Mouse (Mus musculus): ENCODE measurements around the gene Atxn2l. TPM values are rescaled to one million over a fixed set of nuclear protein-coding genes. Genes with fewer than 3 reads are reported as not detected.
A peak's percentile ranks its signal among the peaks of the same experiment; 100 is the strongest.

The Atxn2l gene
- total RNA-seq (2021), result 100 to 1,000 TPM; 116 to 121 TPM
- long read RNA-seq, partial matches to known transcripts, result 52 of 86 reads
- long read RNA-seq, other reads (novel, unspliced or antisense), result 34 of 86 reads

- peak; percentile 98 to 99 for DNase-seq (ENCODE audit: low spot score in 2 of 2)
These were observed at the start of gene Atxn2l for GRCm38 (mm10) chr7:126503273-126503878. TSS of gene Atxn2l (minus strand) at chr7:126503437.

DNA sequence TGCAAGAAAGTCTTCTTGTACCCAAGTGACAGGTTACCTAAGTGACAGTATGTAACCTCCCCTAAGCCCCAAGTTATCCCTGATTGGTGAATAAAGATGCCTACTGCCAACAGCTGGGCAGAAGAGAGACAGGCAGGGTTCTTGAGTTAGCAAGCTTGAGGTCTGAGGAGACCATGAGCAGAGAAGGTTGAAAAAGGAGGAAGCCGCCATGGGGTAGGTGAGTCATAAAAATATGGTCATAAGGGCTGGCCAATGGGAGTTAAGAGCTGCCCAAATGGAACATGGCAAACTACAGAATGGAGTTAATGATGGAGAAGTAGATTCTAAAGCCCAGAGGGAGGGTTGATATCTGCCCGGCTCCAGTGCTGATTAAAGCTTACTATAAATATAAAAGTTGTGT lies 42.4 kb upstream of the Atxn2l start:
- no peak for DNase-seq (ENCODE audit: low spot score in 2 of 2)

- DNase-seq (ENCODE audit: low spot score in 2 of 2), result no peak
These were observed 38.4 kb upstream of the Atxn2l start for GRCm38 (mm10) chr7:126541661-126542060.

GRCm38 (mm10) chr7:126537820-126538585 lies 34.8 kb upstream of the Atxn2l start:
- DNase-seq (ENCODE audit: low spot score in 2 of 2), result peak in 1 of 2 experiments; percentile 57

- DNase-seq (ENCODE audit: low spot score in 2 of 2), result no peak
These were observed 33.2 kb upstream of the Atxn2l start for GRCm38 (mm10) chr7:126536466-126536865.

GRCm38 (mm10) chr7:126535766-126536165 lies 32.5 kb upstream of the Atxn2l start:
- no peak for DNase-seq (ENCODE audit: low spot score in 2 of 2)

GRCm38 (mm10) chr7:126533434-126533833 lies 30.2 kb upstream of the Atxn2l start:
- no peak for DNase-seq (ENCODE audit: low spot score in 2 of 2)

- DNase-seq (ENCODE audit: low spot score in 2 of 2), result peak in 1 of 2 experiments; percentile 70
These were observed 24.9 kb upstream of the Atxn2l start for GRCm38 (mm10) chr7:126528166-126528577.

DNA sequence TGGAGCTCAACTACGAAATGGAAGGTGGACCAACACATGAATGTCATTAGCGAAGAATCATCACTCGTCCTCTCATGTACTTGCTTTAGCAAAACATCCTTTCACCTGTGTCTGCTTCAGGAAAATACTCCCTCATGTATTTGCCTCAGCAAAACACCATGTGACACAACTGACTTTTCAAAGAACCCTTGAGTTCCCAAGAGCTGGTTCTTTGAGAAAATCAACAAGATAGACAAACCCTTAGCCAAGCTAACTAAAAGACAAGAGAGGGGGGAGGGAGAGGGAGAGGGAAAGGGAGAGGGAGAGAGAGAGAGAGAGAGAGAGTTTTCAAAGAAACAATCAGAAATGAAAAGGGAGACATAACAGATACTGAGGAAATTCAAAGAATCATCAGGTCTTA lies 20.1 kb upstream of the Atxn2l start:
- no peak for DNase-seq (ENCODE audit: low spot score in 2 of 2)

DNA sequence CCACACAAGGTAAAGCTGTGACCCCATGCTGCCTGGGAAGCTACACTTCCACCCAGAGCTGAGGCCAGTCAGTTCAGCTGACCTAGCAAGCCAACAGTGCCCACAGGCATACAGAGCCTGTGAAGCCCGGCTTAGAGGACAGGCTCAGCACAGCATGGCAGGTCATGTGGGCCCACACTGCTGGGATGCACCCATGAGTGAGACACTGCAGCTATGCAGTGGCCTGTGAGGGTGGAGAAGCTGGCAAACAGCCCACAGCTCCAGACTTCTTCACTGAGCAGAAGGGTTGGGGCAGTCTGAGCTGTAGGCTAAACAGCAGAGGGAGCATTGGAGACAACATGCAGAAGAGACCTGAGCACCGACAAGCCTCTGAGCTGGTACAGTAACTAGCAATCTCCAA lies 16.3 kb upstream of the Atxn2l start:
- DNase-seq (ENCODE audit: low spot score in 2 of 2), result peak in 1 of 2 experiments; percentile 23

GRCm38 (mm10) chr7:126518261-126518941 lies 15.2 kb upstream of the Atxn2l start:
- DNase-seq (ENCODE audit: low spot score in 2 of 2), result no peak

- DNase-seq (ENCODE audit: low spot score in 2 of 2), result no peak
These were observed 8.1 kb upstream of the Atxn2l start for GRCm38 (mm10) chr7:126511287-126511686.

- no peak for DNase-seq (ENCODE audit: low spot score in 2 of 2)
These were observed 4.0 kb upstream of the Atxn2l start for GRCm38 (mm10) chr7:126507126-126507778.

GRCm38 (mm10) chr7:126504913-126505312 lies 1.7 kb upstream of the Atxn2l start:
- DNase-seq (ENCODE audit: low spot score in 2 of 2), result peak in 1 of 2 experiments; percentile 31

- no peak for DNase-seq (ENCODE audit: low spot score in 2 of 2)
These were observed 486 bp downstream of the Atxn2l start for GRCm38 (mm10) chr7:126502751-126503150.

DNA sequence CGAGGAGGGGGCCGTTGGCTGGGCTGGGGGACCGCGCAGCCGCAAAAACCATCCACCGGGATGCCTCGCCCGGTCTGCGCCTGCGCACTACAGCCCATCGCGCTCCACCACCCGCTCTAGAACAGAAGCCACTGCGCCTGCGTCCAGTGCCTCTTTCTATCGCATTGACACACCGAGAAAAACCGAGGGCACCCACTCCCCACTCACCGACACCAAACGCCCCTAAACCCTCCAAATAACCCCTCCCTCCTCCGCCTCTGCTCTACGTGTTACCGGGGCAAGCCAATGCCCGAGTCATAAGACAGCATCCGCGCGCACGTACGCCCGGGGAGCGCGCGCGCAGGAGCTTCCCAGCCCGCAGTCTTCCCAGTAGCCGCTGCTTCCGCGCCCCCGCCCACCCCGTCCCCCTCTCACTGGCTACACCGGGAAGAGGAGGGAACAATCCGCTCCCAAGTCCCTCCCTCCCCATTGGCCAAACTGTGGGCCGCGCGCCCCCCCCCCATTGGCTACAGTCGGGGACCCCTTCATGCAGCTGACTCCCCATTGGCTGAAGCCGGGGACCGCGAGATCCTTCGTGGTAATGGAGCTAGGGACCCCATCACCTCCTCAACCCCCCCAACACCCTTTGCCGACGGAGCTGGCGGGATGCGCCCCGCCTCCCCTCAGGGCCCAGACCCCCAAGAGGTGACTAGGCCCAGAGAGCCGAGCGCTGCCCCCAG lies 1.1 kb downstream of the Atxn2l start:
- DNase-seq (ENCODE audit: low spot score in 2 of 2), result peak; percentile 89 to 95

DNA sequence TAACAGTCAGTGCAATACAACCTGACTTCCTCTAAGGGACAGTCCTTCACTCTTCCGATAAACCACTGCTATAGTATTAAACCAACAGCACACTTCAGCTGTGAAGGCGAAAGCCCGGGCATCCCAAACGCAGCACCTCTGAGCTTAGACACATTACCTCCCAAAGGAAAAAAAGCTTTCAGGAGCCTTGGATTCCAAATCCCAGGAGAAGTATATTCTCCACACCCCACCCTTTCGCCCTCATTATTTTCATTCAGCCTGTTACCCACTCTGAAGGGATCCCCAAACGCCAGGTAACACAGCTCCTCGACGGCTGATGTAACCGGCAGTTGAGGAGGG lies 1.6 kb downstream of the Atxn2l start:
- DNase-seq (ENCODE audit: low spot score in 2 of 2), result no peak

- no peak for DNase-seq (ENCODE audit: low spot score in 2 of 2)
These were observed 3.8 kb downstream of the Atxn2l start for GRCm38 (mm10) chr7:126499416-126499815.

- no peak for DNase-seq (ENCODE audit: low spot score in 2 of 2)
These were observed 5.3 kb downstream of the Atxn2l start for GRCm38 (mm10) chr7:126497966-126498365.

- no peak for DNase-seq (ENCODE audit: low spot score in 2 of 2)
These were observed 6.8 kb downstream of the Atxn2l start for GRCm38 (mm10) chr7:126496475-126496874.

GRCm38 (mm10) chr7:126494120-126494519 lies 9.1 kb downstream of the Atxn2l start:
- DNase-seq (ENCODE audit: low spot score in 2 of 2), result no peak

All from layer of hippocampus, adult 18-20 months (tissue).